Mouse (Mus musculus) adrenal gland, adult 8-10 months (tissue): Measurements from ENCODE around the gene Plxnb2. TPM values are rescaled to one million over a fixed set of nuclear protein-coding genes. Genes with fewer than 3 reads are reported as not detected.
A peak's percentile ranks its signal among the peaks of the same experiment; 100 is the strongest.

Source experiments
- DNase-seq: peaks from one replicate; pipeline ENCODE4 v3.0.0; 2022
- total RNA-seq, 4 experiments: library from RNA; stranded (reverse); gene quantifications; 2 replicates each; pipeline ENCODE4 v1.2.4; 2022

Plxnb2 gene
- total RNA-seq, 4 experiments from 2014 or later: 153 to 177 (median 157) TPM

DNA sequence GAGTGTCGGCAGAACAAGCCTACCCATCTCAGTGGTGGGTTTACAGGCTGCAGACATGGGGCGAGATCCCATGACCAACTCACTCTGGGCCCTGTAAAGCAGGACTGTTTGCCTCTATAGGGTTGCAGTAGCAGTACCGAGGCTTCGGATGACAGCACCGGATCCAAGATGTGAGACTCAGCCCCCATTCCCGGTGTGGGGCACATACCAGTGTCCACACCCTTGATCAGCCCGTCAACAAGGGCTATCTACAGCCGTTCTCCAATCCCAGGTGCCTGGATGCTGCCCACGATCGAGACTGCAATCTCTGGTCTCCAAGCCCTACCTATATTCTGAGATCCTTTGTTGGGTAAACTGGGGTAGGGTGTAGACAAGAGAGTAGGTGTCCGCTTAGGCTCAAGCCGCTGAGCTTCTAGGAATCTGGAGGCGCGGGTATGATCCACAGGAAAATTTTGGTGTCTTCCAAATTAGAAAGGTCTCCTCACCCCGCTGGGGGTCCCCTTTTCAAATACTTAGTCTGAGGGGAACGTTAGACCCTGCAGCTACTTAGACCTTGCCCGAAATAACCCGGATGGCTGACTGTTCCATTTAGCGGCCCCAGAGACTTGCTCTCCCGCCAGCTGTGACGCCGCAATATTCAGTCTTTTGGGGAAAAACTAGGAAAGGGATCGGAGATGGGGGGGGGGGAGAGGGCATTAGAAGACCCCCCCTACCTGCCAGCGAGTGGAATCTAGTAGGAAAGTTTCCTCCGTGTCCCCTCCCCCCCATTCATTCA, 31.9 kb downstream of the Plxnb2 start:
- DNase-seq: no peak

DNA sequence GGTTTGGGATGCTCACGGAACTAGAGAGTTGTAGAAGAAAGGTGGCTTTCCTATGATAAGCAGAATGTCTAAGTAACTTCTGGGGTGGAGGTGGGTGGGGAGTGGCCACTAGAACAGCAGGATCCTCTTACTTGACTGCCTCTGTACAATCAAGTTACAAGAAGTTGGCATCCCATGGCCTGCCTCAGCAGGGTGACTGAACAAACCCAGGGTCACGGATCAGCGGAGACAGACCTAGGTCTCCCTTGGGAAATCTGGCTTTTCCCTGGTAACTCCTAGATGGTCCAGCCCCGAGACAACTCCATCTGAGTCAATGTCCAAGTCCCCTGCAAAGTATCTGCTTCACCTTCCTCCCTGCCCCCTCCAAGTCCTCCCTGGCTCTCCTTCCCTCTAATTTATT, 32.7 kb downstream of the Plxnb2 start:
- no peak for DNase-seq

DNA sequence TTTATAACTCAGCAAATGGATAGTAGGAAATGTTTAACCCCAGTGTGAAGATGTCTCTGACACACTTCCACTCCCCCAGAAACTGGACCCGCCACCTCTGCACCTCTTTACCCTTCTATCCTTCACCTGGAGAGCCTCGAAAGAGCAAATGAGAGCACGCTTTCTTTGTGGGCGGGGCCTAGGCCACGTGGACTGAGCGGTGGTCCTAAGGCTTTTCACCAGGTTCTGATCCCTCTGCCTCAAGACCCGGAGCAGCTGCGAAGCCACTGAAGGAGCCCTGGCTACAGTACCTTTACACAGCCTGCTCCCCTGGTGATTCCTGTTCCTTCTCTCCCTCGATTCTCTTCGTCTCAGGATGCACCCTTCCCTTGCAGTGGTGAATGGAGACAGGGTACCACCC, 33.1 kb downstream of the Plxnb2 start:
- DNase-seq: no peak

DNA sequence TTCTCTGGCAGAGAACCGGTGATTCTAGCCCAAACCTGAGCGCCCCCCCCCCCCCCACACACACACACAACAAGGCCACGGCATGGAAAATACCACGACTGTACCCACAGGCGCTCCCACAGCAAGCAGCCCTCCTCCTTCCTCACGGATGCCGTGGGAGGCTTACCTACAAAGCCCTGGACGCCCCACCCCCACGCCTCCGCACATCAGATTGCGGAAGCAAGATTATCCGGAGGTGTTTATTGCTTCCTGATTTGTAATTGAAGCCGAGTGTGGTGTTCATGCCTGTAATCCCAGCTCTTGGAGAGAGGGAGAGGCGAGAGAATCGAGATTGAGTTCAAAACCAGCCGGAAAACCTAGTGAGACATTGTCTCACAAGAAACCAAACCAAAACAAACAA, 33.6 kb downstream of the Plxnb2 start:
- no peak for DNase-seq

DNA sequence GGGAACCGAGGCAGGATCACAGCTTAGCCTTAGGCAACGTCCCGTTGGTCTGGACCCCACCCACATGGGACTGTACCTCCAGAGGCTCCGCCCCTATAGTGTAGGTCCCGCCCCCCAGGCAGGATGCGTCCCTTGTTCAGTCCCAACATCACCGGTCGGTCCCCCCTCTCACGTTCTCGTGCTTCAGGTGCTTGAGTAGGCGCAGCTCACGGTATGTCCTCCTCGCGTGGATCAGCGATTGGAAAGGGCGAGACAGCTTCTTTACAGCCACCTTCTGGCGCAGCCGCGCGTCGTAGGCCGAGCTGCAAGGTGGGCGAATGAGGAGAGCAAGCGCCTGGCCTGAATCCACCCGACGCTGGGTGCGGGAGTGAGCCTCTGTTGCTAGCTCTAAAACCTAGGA, 34.1 kb downstream of the Plxnb2 start:
- DNase-seq: no peak

DNA sequence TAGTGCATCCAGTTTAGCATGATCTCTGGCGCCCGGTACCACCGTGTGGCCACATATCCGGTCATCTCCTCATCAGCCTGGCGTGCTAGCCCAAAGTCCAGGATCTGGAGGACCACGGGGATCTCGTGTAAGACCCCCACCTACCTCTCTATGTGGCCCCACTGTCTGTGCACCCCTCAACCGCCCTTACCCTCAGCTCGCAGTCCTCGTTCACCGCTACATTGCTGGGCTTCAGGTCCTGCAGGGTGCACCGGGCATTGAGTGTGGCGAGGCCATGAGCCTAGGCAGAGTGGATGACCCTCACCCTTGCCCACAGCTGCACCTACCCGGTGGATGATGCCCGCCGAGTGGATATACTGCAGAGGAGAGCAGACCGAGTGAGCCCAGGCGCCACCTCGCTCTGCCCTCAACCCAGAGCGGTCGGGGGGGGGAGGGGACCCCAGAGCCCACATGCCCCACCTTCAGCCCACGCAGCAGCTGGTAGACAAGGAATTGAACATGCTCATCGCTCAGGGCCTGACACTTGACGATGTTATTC, 34.7 kb downstream of the Plxnb2 start:
- no peak for DNase-seq

DNA sequence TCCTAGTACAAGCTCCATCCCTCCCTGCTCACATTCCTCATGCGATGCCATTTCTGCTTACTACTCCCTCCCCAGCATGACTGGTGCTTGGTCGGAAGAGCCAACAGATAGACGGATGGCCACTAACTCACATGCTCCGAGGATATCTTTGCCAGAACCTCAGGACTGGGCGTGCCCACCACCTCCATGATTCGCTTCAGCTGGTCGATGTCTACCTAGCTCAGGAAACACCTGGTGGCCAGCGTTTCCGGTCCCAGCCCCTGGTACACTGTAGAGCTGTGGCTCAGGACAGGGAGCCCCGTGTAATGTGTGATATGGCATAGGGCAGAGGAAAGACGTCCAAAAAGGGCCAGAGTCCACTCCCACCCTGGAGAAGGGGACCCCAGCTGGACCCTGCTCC, 35.6 kb downstream of the Plxnb2 start:
- DNase-seq: no peak

DNA sequence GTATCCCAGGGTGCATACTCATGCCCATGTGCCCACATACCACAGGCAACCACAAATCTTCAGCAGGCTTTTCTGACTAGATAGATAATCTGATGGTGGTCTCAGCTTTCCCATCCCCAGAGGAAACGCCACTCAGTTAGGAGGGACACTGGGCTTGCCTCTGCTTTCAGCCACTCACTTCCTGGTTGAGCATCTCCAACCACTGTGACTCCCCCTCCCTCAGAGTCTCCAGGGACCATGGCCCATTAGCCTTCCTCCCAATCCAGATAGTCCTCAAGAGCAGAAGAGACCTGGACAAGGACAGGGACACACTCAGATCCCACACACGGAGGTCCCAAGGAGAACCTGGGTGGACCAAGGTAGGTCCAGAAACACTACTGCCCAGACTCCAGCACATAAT, 37.5 kb downstream of the Plxnb2 start:
- no peak for DNase-seq

DNA sequence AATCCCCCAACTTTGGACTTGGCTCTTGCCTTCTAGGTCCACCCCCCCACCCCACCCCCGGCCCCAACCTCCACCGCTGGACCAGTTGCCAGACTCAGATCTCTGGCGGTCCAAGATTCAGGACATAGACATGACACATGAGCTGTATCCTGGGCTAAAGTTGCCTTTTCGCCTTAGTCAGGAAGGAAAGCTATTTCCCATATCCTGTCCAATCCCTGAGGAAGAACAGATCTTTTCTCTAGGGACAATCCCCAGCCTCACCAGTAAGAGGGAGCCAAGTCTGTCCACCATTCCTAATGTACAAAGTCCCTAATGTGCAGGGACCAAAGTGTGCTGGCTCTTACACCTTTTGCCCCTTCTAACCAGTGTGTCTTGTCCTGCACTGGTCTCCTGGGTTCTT, 38.7 kb downstream of the Plxnb2 start:
- no peak for DNase-seq

DNA sequence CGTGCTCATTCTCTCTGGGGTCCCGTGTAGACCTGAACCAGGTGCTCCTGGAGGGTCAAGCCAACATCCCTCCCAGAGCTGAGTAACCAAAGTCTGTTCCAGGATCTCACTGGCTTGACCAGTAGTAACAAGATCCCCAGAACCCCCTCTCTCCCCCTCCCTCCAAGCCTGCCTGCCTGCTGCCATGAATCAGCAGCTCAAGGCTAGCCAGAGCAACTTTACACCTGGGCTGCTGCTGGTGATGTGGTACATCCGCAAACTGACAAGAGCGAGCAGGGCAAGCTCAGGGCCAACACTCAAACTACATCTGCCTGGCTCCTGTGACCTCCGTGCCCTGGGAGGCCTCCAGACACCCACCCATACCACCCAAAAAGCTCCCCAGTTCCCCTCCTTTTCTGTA, 39.1 kb downstream of the Plxnb2 start:
- DNase-seq: no peak

DNA sequence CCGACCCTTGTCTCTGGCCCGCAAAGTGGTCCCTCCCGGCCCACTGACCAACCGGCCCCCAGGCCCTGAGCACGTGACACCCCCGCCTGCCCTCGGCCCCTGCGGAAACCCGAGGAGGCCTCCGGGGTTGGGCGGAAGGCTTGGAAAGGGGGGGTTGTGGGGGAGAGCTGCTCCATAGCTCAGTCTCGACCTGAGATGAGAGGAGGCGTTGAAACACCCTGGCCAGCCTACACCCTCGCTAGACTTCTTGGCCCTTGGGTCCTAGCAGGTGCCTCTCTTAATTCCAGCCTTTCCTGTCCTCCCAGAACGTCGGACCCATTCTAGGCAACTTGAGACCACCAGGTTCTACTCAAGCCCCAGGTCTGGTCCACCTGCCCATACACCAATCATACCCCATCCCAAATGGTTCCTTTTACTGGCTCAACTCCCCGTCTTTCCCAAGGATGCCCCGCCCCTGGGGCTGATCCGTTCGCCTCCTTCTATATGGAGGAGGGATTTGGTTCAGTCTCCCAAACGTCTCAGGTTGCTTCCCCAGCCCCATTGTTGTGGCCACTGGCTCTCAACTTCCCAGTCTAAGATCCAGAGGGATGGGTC, 39.8 kb downstream of the Plxnb2 start, which contains the start of gene Mapk12:
Gene Mapk12 (minus strand): TSS at position 45 of the 594 bp plus-strand sequence.
- DNase-seq: no peak

DNA sequence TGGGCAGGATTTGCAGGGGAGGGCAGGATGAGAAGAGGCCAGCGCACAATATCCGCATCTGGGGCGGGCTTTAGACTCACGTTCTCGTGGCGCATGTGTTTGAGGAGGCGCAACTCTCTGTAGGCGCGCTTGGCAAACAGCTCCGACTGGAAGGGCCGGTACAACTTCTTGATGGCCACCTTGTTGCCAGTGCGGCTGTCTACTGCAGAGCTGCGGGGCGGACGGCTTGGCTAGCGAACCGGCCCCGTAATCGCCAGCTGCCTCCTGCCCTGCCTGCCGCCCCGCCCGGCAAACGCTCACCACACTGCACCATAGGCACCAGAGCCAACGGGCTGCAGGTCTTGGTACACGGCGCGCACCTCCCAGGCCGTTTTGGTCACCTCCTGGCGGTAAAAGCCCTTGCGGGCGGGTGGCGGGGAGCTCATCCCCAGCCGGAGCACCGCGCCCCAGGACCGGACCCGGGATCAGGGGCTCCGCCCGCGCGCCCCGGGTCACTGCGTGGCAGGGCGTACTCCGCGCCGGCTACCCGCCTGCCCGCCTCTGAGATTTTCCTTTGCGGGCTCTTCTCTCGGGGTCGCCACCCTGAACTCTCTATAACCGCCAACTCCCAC, 40.4 kb downstream of the Plxnb2 start:
- DNase-seq: no peak

DNA sequence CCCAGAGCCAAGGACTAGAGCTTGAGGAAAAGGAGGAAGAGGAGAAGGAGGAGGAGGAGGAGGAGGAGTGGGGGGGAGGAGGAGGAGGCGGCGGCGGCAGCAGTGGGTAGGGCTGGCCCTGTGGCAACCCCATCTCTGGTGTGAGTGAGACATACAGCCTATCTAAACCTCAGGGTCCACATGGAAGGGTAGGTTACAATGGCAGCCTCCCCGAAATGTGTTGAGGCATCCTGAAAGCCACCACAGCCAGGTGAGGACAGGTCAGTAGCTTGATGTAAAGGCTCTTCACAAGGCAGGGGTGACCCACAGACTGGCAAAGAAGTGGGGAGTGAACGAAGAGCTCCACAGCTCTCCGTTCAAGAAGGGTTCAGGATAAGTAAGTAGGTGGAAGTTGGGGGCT, 42.1 kb downstream of the Plxnb2 start:
- DNase-seq: no peak

DNA sequence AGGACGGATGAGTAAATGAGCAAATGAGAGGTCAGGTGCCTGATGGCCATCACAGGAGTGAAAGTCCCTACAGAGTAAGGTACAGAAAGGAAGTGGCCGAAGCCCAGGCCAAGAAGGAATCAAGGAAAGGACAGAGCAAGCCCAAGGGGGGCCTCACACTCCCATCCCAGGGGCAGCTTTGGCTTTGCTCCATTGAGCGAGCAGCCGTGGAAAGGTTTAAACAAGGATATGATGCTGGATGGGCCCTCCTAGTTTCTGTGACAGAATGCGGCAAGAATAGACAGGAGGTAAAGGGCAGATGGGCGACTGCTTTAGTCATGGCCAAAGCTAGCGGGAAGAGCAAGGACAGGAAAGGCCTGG, 42.6 kb downstream of the Plxnb2 start:
- no peak for DNase-seq

DNA sequence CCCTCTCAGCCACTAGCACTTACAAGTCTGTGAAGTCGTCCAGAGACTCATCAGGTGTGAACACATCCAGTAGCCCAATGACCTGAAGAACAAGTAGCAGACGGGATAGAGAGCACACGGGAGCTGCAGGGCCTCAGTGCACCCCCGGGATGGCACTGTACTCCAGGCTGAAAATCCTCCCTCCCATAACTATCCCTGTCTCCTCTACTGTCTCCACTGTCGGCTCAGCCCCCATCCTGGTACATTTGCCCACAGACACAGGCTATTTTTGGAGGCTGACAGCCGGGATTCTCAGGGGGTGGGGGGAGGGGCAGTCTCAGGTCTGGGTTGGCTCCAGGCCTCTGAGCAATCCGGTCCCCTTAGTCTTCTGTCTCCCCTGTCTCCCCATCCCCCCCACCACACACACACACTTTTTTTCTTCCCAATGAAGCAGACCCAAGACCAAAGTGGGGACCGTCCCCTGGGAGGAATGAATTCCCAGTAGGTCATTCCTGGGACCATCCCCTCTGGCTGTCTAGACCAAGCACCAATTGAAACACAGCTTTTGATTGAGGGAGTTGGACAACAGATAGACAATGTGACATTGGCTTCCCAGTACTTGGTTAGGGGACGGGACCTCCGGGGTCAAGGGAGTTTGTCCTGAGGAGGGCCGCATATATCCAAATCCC, 43.1 kb downstream of the Plxnb2 start:
- DNase-seq: no peak

DNA sequence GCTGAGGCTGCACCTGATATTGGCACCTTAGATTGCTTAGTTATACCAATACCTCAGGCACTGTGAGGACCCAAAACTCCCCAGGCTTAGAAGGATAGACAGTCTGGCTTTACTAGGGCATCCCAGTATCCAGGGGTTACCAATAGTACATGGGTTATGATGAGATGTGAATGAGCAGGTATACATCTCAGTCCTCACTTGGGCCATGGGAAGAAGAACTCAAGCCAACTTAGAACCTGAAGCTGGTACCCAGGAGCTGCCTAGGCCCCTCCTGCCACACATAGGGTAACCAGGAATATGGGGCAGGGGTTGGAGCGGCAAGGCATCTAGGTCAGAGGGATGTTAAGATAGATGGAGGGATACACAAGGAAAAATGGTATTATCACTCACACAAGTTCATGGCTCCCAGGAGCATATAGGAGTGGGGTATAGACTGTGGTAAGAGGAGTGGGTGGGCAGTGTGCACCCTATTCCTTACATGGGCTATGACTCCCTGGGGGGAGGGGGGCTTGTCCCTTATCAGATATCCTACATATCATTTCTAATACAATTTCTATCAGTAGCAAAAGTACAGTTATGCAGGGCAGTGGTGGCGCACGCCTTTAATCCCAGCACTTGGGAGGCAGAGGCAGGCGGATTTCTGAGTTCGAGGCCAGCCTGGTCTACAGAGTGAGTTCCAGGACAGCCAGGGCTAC, 44.0 kb downstream of the Plxnb2 start:
- no peak for DNase-seq

DNA sequence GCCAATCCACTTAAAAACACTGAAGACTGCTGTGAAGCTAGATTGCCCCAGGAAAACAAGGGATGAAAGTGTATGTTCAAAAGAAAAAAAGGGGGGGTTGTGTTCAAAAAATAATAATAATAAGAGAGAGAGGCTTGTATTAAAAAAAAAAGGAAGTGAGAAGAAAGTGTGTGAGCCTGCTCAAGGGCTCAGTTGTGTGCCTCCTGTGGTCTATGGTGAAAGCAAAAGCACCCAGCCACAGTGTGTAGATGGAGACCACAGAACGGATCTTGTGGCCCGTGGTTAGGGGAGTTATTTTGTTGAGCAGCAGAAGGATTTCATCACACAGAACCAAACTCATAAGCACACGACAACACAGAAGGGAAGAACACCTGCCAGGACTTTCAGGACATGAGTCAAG, 49.3 kb downstream of the Plxnb2 start:
- DNase-seq: no peak

DNA sequence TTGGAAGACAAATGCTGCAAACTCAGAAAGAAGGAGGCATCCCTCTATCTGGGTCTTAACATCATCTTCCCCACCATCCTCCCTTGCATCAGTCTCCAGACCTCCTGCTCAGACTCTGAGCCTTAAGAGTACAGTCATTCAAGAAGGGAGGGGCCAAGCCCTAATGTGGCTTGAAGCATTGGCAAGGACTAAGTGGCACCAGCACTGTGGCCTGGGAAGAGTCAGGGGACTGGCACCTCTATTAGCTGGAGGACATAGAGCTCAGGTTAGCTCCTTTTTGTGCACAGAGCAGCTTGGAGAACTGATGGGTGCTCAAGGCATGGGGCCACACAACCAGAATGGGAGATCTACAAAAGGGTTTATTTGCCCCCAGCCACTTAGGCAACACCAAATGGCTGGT, 50.3 kb downstream of the Plxnb2 start:
- DNase-seq: no peak

DNA sequence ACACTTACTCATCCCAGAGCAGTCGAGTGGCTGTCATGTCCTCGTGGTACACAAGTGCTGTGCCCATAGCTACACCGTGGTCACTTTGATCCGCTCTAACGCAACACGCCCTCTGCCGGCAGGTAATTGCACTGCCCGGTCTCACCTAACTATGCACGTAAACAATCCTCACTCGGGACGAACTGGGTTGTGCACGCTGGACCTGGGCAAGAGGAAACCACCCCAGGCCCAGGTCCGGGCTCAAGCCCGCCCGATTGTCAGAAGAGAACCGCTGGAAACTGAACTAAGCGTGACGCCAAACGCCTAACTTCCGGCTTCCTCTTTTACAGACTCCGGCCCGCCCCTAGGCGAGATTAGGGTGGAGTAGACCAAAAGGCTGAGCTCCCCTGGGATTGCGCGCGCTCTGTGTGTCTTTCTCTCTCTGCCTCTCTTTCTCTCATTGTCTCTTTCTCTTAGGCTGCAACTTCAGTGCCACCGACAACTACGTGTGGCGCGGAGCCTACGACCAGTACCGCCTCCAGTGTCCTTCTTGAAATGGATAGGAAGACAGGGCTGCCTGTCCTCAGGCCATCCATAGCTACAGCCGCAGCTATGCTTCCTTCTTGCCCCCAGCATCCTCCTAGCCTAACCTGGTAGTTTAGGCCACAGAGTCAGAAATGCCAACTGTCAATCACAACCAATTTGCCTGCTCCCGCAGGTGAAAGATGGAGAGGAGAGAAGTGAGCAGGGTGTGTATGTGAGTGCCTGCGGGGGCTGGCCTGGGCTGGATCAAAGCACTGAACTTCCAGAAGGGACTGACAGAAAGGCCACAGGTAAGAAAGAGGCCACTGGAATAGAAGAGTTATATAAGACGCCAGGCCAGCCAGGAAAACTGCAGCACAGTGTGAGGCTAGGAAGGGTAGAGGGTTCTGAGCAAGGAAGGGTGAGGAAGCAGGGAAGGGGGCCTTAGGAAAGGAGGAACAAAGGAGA, 51.9 kb downstream of the Plxnb2 start, which contains the start of gene Hdac10:
Gene Hdac10 (minus strand): TSS at position 319 of the 969 bp plus-strand sequence.
- peak; percentile 81 for DNase-seq

DNA sequence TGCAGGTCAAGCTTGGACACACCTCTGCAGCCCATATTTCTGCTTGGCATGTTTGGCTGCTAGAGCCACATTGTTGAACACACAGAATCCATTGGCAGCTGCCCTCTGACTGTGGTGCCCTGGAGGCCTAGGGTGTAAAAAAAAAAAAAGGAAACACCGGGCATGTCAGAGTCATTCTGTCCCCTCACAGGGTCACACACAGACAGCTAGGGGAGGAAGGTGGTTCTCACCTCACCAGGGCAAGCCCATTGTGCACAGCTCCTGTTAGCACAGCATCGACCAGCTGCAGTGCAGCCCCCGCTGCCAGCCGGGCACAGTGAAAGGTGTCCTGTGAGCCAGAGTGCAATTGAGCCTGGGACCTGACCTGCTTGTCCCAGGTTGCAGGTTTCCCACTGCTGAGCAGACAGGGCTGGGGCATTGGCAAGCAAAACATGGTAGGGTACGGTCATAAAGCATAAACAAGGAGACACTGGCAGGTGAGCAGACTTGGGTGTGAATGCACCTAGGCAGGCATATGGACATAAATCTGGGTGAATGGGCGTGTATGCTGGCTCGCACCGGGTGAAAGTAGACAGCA, 53.1 kb downstream of the Plxnb2 start:
- DNase-seq: no peak

DNA sequence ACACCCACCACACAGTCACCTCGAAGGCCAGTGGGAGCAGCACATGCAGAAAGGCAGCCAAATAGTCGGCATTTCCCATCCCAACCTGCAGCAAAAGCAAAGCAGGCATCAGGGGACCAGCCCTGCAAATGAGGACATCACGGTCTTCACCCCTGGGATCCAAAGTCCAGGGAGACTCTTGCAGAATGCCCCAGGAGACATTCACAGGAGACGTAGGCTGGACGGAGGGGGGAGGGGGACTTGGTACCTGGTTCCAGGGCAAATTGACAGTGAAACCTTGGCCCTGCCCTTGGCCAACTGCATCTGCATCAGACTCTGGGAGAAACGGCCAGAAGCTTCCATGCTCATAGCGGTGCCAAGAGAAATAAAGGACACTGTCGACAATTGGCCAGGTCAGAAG, 54.0 kb downstream of the Plxnb2 start:
- DNase-seq: no peak
